Mouse (Mus musculus) brain, adult 2 months (tissue): ENCODE measurements around the gene Galnt7.

ENCODE experiments used
- DNase-seq: peaks from one replicate; pipeline ENCODE4 v3.0.0; 2011; ENCODE audit warnings: low read depth, low spot score

Galnt7 gene

GRCm38 (mm10) chr8:57652456-57653055, at the start of gene Galnt7:
TSS of gene Galnt7 (minus strand) at chr8:57653032.
- peak; percentile 72 for DNase-seq

GRCm38 (mm10) chr8:57688633-57689032, 35.8 kb upstream of the Galnt7 start:
- DNase-seq = peak; percentile 10

- no peak for DNase-seq
Measured at GRCm38 (mm10) chr8:57685803-57686202, 33.0 kb upstream of the Galnt7 start.

GRCm38 (mm10) chr8:57680044-57680443, 27.2 kb upstream of the Galnt7 start:
- DNase-seq = peak; percentile 54

GRCm38 (mm10) chr8:57664121-57664520, 11.3 kb upstream of the Galnt7 start:
- DNase-seq = no peak

GRCm38 (mm10) chr8:57660019-57660418, 7.2 kb upstream of the Galnt7 start:
- no peak for DNase-seq

GRCm38 (mm10) chr8:57656446-57656845, 3.6 kb upstream of the Galnt7 start:
- DNase-seq = no peak

- no peak for DNase-seq
Measured at GRCm38 (mm10) chr8:57654146-57654545, 1.3 kb upstream of the Galnt7 start.

- peak; percentile 31 for DNase-seq
Measured at GRCm38 (mm10) chr8:57653768-57654125, 915 bp upstream of the Galnt7 start.

GRCm38 (mm10) chr8:57653056-57653767, 380 bp upstream of the Galnt7 start:
- peak; percentile 55 for DNase-seq

GRCm38 (mm10) chr8:57651689-57652455, 960 bp downstream of the Galnt7 start:
- peak; percentile 81 for DNase-seq

GRCm38 (mm10) chr8:57651357-57651688, 1.5 kb downstream of the Galnt7 start:
- no peak for DNase-seq

GRCm38 (mm10) chr8:57650216-57650615, 2.6 kb downstream of the Galnt7 start:
- DNase-seq = no peak

- no peak for DNase-seq
Measured at GRCm38 (mm10) chr8:57647566-57647965, 5.3 kb downstream of the Galnt7 start.

- DNase-seq = no peak
Measured at GRCm38 (mm10) chr8:57644281-57644680, 8.6 kb downstream of the Galnt7 start.

- DNase-seq = no peak
Measured at GRCm38 (mm10) chr8:57642722-57643121, 10.1 kb downstream of the Galnt7 start.

- DNase-seq = no peak
Measured at GRCm38 (mm10) chr8:57638925-57639324, 13.9 kb downstream of the Galnt7 start.

GRCm38 (mm10) chr8:57637599-57638280, 15.1 kb downstream of the Galnt7 start:
- DNase-seq = no peak

- DNase-seq = no peak
Measured at GRCm38 (mm10) chr8:57636698-57637097, 16.1 kb downstream of the Galnt7 start.

- no peak for DNase-seq
Measured at GRCm38 (mm10) chr8:57636281-57636680, 16.6 kb downstream of the Galnt7 start.

GRCm38 (mm10) chr8:57631780-57632179, 21.1 kb downstream of the Galnt7 start:
- DNase-seq = no peak

- DNase-seq = no peak
Measured at GRCm38 (mm10) chr8:57630148-57630547, 22.7 kb downstream of the Galnt7 start.
